13 mouse cellular contexts compared by ENCODE assay signal in the genomic region with DNA sequence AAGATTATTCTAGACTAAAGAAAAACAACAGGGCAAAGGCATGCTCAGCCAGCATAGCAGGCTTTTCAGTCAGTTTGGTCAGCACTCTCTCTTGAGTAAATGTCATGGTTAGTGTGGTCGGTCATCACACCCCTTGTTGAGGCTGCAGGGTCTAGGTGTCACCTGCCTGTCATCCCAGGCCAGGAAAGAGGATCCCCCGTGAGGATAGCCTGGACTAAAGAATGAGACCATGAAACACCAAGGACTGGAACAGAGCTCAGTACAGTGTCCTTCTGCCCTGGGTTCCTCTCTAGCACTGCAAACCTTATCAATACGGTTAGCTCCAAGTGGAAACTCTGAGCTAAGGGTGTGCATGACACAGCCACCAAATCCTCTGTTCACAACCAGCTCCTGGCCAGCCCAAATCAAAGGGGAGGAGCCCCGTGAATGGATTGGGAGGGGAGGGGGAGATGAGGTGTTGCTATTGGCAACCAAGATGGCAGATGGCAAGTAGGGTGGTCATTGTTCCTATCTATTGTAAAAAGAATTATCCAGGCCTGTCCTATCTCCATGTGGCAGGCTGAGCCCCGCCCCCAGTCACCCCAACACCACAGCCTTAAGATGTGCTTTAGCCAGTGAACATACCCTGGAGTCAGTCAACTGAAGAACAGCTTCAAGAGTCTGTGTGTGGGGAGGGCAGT.
DNase-seq lines count a peak whose midpoint lies in the region; ATAC-seq lines count a peak whose summit lies in the region.
"Had no signal": no experiment of that assay in that cellular context is flagged by ENCODE, and none has a peak within 500 bp of the region (broad histone marks: within the 10 kb centered on the region; RNA-seq: fewer than 3 reads in every experiment).

No protein-coding gene starts in this region.

- ATAC-seq in heart, embryonic 16.5 days (replicated peaks; ENCODE audit: extremely low read depth, insufficient read depth, low FRiP score) = no peak
- ATAC-seq in heart, embryonic 12.5 days (ENCODE audit: insufficient number of reproducible peaks, low FRiP score) = no peak
- no peak for ATAC-seq in forebrain, embryonic 16.5 days
- peak; percentile 81 for ATAC-seq in midbrain, embryonic 12.5 days (ENCODE audit: low FRiP score, low read depth)

- H3K27me3 ChIP-seq in heart, embryonic 16.5 days (ENCODE audit: control insufficient read depth, insufficient read depth, low read length) = no peaks in the 10 kb centered on the region
- no peaks in the 10 kb centered on the region for H3K27me3 ChIP-seq in heart, embryonic 12.5 days (replicated peaks)
- H3K27me3 ChIP-seq in forebrain, embryonic 16.5 days (replicated peaks; ENCODE audit: control insufficient read depth, insufficient read depth, low read length) = no peaks in the 10 kb centered on the region
- H3K27me3 ChIP-seq in midbrain, embryonic 12.5 days = no peaks in the 10 kb centered on the region; the same call in 1 of the 2 replicates
- H3K27me3 ChIP-seq: embryonic facial prominence, embryonic 13.5 days; limb, embryonic 12.5 days had no signal

- H3K9me3 ChIP-seq in heart, embryonic 16.5 days (replicated peaks; ENCODE audit: control insufficient read depth, low read length) = peaks cover 8% of the 10 kb centered on the region
- H3K9me3 ChIP-seq in heart, embryonic 12.5 days (replicated peaks) = peaks cover 8% of the 10 kb centered on the region
- no peaks in the 10 kb centered on the region for H3K9me3 ChIP-seq in forebrain, embryonic 16.5 days (ENCODE audit: control insufficient read depth, low read length)
- peaks cover 10% of the 10 kb centered on the region; the same call in 1 of the 2 replicates for H3K9me3 ChIP-seq in midbrain, embryonic 12.5 days

- peak overlapping the region; percentile 7; the same call in 1 of the 2 replicates for H3K27ac ChIP-seq in heart, embryonic 16.5 days (ENCODE audit: low read length)
- H3K27ac ChIP-seq in heart, embryonic 12.5 days (ENCODE audit: poor library complexity, severe bottlenecking) = no peak overlapping the region
- peak overlapping the region; percentile 61 for H3K27ac ChIP-seq in forebrain, embryonic 16.5 days (ENCODE audit: low read length)
- peak overlapping the region; percentile 87 for H3K27ac ChIP-seq in midbrain, embryonic 12.5 days (replicated peaks)
- H3K27ac ChIP-seq: embryonic facial prominence, embryonic 13.5 days had no signal

- WGBS in heart, embryonic 16.5 days = 62% methylated on average over 5 of the region's 5 CpGs
- 51% methylated on average over 5 of the region's 5 CpGs for WGBS in heart, embryonic 12.5 days
- WGBS in forebrain, embryonic 16.5 days = 41% methylated on average over 5 of the region's 5 CpGs
- WGBS in midbrain, embryonic 12.5 days = 25% methylated on average over 5 of the region's 5 CpGs

- H3K36me3 ChIP-seq in heart, embryonic 16.5 days (ENCODE audit: control insufficient read depth, insufficient read depth) = no peaks in the 10 kb centered on the region
- no peaks in the 10 kb centered on the region for H3K36me3 ChIP-seq in heart, embryonic 12.5 days
- H3K36me3 ChIP-seq in forebrain, embryonic 16.5 days (ENCODE audit: control insufficient read depth, insufficient read depth) = no peaks in the 10 kb centered on the region
- H3K36me3 ChIP-seq in midbrain, embryonic 12.5 days = no peaks in the 10 kb centered on the region
- H3K36me3 ChIP-seq: embryonic facial prominence, embryonic 13.5 days; limb, embryonic 12.5 days had no signal

- H3K4me1 ChIP-seq in heart, embryonic 16.5 days (ENCODE audit: control insufficient read depth, insufficient read depth, low read length) = peaks cover 33% of the 10 kb centered on the region
- H3K4me1 ChIP-seq in heart, embryonic 12.5 days (replicated peaks) = peaks cover 59% of the 10 kb centered on the region
- peaks cover 36% of the 10 kb centered on the region for H3K4me1 ChIP-seq in forebrain, embryonic 16.5 days (replicated peaks; ENCODE audit: control insufficient read depth, insufficient read depth, low read length)
- H3K4me1 ChIP-seq in midbrain, embryonic 12.5 days = peaks cover 47% of the 10 kb centered on the region

- no peak overlapping the region for H3K4me3 ChIP-seq in heart, embryonic 16.5 days (ENCODE audit: low read length)
- no peak overlapping the region for H3K4me3 ChIP-seq in heart, embryonic 12.5 days
- no peak overlapping the region for H3K4me3 ChIP-seq in forebrain, embryonic 16.5 days (replicated peaks; ENCODE audit: low read length)
- H3K4me3 ChIP-seq in midbrain, embryonic 12.5 days = no peak overlapping the region
- H3K4me3 ChIP-seq: embryonic facial prominence, embryonic 13.5 days; limb, embryonic 12.5 days had no signal

- DNase-seq in embryo, embryonic 10 days (ENCODE audit: low spot score) = peak; percentile 67
- no peak for DNase-seq in MN1 (ENCODE audit: low spot score)
- no peak for DNase-seq in ovary, adult 18-20 months (ENCODE audit: low spot score)
- no peak for DNase-seq in layer of hippocampus, adult 8-10 months (ENCODE audit: low spot score in 2 of 2)
- DNase-seq: adrenal gland, adult 8-10 months; spleen, adult 18-20 months; thymus, postnatal 25 days had no signal

- no peak overlapping the region for H3K4me2 ChIP-seq in heart, embryonic 16.5 days (ENCODE audit: low read depth, low read length)
- H3K4me2 ChIP-seq in heart, embryonic 12.5 days = no peak overlapping the region
- no peak overlapping the region for H3K4me2 ChIP-seq in forebrain, embryonic 16.5 days (ENCODE audit: low read length)
- no peak overlapping the region; the same call in 1 of the 2 replicates for H3K4me2 ChIP-seq in midbrain, embryonic 12.5 days (replicated peaks)
- H3K4me2 ChIP-seq: embryonic facial prominence, embryonic 13.5 days; limb, embryonic 12.5 days had no signal

- no peak overlapping the region for H3K9ac ChIP-seq in heart, embryonic 16.5 days (ENCODE audit: low read length)
- no peak overlapping the region for H3K9ac ChIP-seq in heart, embryonic 12.5 days
- H3K9ac ChIP-seq in forebrain, embryonic 16.5 days (replicated peaks; ENCODE audit: low read depth, low read length) = no peak overlapping the region
- H3K9ac ChIP-seq in midbrain, embryonic 12.5 days (replicated peaks) = no peak overlapping the region
- H3K9ac ChIP-seq: embryonic facial prominence, embryonic 13.5 days; limb, embryonic 12.5 days had no signal
